Mouse (Mus musculus) hindbrain, postnatal 0 days (tissue): ENCODE measurements around the gene Ranbp17. TPM values are rescaled to one million over a fixed set of nuclear protein-coding genes. Genes with fewer than 3 reads are reported as not detected.

Experiments
- ATAC-seq: fragments of 200-750 bp; cut with Nextera tagmentation; 2 replicates; pipeline ENCODE4 v1.8.0; 2017; ENCODE audit warnings: mild to moderate bottlenecking, moderate TSS enrichment, moderate library complexity
- DNase-seq: peaks from one replicate; pipeline ENCODE4 v3.0.0-alpha.2; 2015; ENCODE audit warnings: low spot score
- H3K27ac ChIP-seq: fragments of 300-500 bp; sonication (generic); 2 replicates; pipeline ENCODE4 v1.5.1; 2014; ENCODE audit warnings: mild to moderate bottlenecking
- H3K27me3 ChIP-seq: fragments of 300-500 bp; sonication (generic); 2 replicates; pipeline ENCODE4 v1.6.1; 2014; ENCODE audit warnings: low read length, mixed read lengths; ENCODE audit not compliant: insufficient read depth
- H3K36me3 ChIP-seq: fragments of 300-500 bp; sonication (generic); 2 replicates; pipeline ENCODE4 v1.6.1; 2014; ENCODE audit warnings: low read length, mixed read lengths; ENCODE audit not compliant: insufficient read depth
- H3K4me1 ChIP-seq: fragments of 300-500 bp; sonication (generic); 2 replicates; pipeline ENCODE4 v1.6.1; 2014; ENCODE audit warnings: antibody characterized with exemption, low read length, mixed read lengths; ENCODE audit not compliant: insufficient read depth
- H3K4me2 ChIP-seq: fragments of 300-500 bp; sonication (generic); 2 replicates; pipeline ENCODE4 v1.6.1; 2014; ENCODE audit warnings: low read depth, mild to moderate bottlenecking, low read length, moderate library complexity, mixed read lengths
- H3K4me3 ChIP-seq: fragments of 300-500 bp; sonication (generic); 2 replicates; pipeline ENCODE4 v1.5.1; 2014; ENCODE audit warnings: low read length
- H3K9ac ChIP-seq: fragments of 300-500 bp; sonication (generic); replicated peaks from 2 replicates; pipeline ENCODE4 v1.6.1; 2014; ENCODE audit warnings: mild to moderate bottlenecking, low read length, moderate library complexity, mixed read lengths
- H3K9me3 ChIP-seq: fragments of 300-500 bp; sonication (generic); 2 replicates; pipeline ENCODE4 v1.6.1; 2016; ENCODE audit warnings: low read length, mixed read lengths
- CTCF ChIP-seq: IDR thresholded peaks from 2 replicates; pipeline ENCODE4 v1.5.1; 2016; ENCODE audit warnings: antibody characterized with exemption, control low read depth, low read depth
- WGBS: fragments of 180-500 bp; shearing (Covaris S2); extraction: QIAGEN DNeasy Blood & Tissue Kit; methylation state at CpG from one replicate; pipeline ENCODE4 v1.1.7; 2014; 5-methylcytosine and 5-hydroxymethylcytosine counted together
- polyA plus RNA-seq: library from polyadenylated mRNA; unstranded; fragments of >200 nt; fragmentation: Nextera tagmentation; extraction: Ambion mirVana; gene quantifications from 2 replicates; pipeline ENCODE4 v1.2.1, GENCODE M21; 2015
- total RNA-seq: library from RNA; depleted of rRNA; stranded (reverse); fragments of >200 nt; gene quantifications from 2 replicates; pipeline ENCODE4 v1.2.3, GENCODE M21; 2014

Ranbp17 gene
- total and polyA plus RNA-seq, 2 experiments from 2014 or later: 6.5 to 10.0 TPM

GRCm38 (mm10) chr11:33422226-33422625 is 91.3 kb downstream of the Ranbp17 start:
- TF ChIP-seq CTCF: no peak
- Histone ChIP-seq H3K4me2 (no peak overlapping the region), H3K4me1 (no peaks in the 10 kb centered on the region), H3K4me3 (no peak overlapping the region), H3K36me3 (no peaks in the 10 kb centered on the region), H3K27me3 (no peaks in the 10 kb centered on the region), H3K27ac (no peak overlapping the region), H3K9me3 (no peaks in the 10 kb centered on the region), H3K9ac (no peak overlapping the region)
- WGBS: 79% methylated on average over 3 of the region's 3 CpGs
- DNase-seq (no peak), ATAC-seq (no peak)

- Histone ChIP-seq H3K9me3 (no peaks in the 10 kb centered on the region), H3K9ac (no peak overlapping the region), H3K4me1 (no peaks in the 10 kb centered on the region), H3K27me3 (no peaks in the 10 kb centered on the region), H3K27ac (no peak overlapping the region), H3K4me3 (no peak overlapping the region), H3K36me3 (no peaks in the 10 kb centered on the region), H3K4me2 (no peak overlapping the region)
- TF ChIP-seq CTCF: no peak
- ATAC-seq: no peak
- WGBS: 88% methylated on average over 4 of the region's 4 CpGs
- DNase-seq: no peak
Observed at GRCm38 (mm10) chr11:33404651-33405050, 108.9 kb downstream of the Ranbp17 start.

- DNase-seq: peak; percentile 5
- Histone ChIP-seq H3K9me3 (no peaks in the 10 kb centered on the region), H3K27me3 (no peaks in the 10 kb centered on the region), H3K27ac (no peak overlapping the region), H3K36me3 (no peaks in the 10 kb centered on the region), H3K4me2 (no peak overlapping the region), H3K4me1 (no peaks in the 10 kb centered on the region), H3K4me3 (no peak overlapping the region), H3K9ac (no peak overlapping the region)
- WGBS: 48% methylated on average over 1 of the region's 1 CpGs
- ATAC-seq: peak; percentile 40; the same call in 1 of the 2 replicates
- TF ChIP-seq CTCF: no peak
Observed at GRCm38 (mm10) chr11:33399346-33399745, 114.2 kb downstream of the Ranbp17 start.

GRCm38 (mm10) chr11:33398701-33399100 is 114.8 kb downstream of the Ranbp17 start:
- Histone ChIP-seq H3K4me2 (no peak overlapping the region), H3K4me3 (no peak overlapping the region), H3K27ac (no peak overlapping the region), H3K9me3 (no peaks in the 10 kb centered on the region), H3K4me1 (no peaks in the 10 kb centered on the region), H3K27me3 (no peaks in the 10 kb centered on the region), H3K9ac (no peak overlapping the region), H3K36me3 (no peaks in the 10 kb centered on the region)
- ATAC-seq: no peak
- WGBS: 73% methylated on average over 3 of the region's 3 CpGs
- no peak for TF ChIP-seq CTCF
- DNase-seq: no peak

GRCm38 (mm10) chr11:33396275-33396674 is 117.3 kb downstream of the Ranbp17 start:
- Histone ChIP-seq H3K9ac (no peak overlapping the region), H3K9me3 (no peaks in the 10 kb centered on the region), H3K27ac (no peak overlapping the region), H3K4me1 (no peaks in the 10 kb centered on the region), H3K4me2 (no peak overlapping the region), H3K4me3 (no peak overlapping the region), H3K27me3 (no peaks in the 10 kb centered on the region), H3K36me3 (no peaks in the 10 kb centered on the region)
- WGBS: 90% methylated on average over 6 of the region's 6 CpGs
- no peak for TF ChIP-seq CTCF
- no peak for DNase-seq
- no peak for ATAC-seq

- no peaks in the 10 kb centered on the region for H3K27me3 ChIP-seq
- DNase-seq (peak; percentile 3), ATAC-seq (no peak)
- H3K9ac ChIP-seq: no peak overlapping the region
- H3K36me3 ChIP-seq: no peaks in the 10 kb centered on the region
- no peak overlapping the region for H3K4me2 ChIP-seq
- H3K9me3 ChIP-seq: no peaks in the 10 kb centered on the region
- no peak overlapping the region for H3K4me3 ChIP-seq
- TF ChIP-seq CTCF: no peak
- H3K27ac ChIP-seq: no peak overlapping the region
- WGBS: 63% methylated on average over 3 of the region's 3 CpGs
- no peaks in the 10 kb centered on the region for H3K4me1 ChIP-seq
Observed at GRCm38 (mm10) chr11:33394093-33394492, 119.5 kb downstream of the Ranbp17 start.

GRCm38 (mm10) chr11:33388685-33389084 is 124.9 kb downstream of the Ranbp17 start:
- no peaks in the 10 kb centered on the region for H3K36me3 ChIP-seq
- no peak overlapping the region for H3K4me3 ChIP-seq
- H3K4me1 ChIP-seq: no peaks in the 10 kb centered on the region
- no peaks in the 10 kb centered on the region for H3K27me3 ChIP-seq
- WGBS: 92% methylated on average over 2 of the region's 2 CpGs
- H3K9me3 ChIP-seq: no peaks in the 10 kb centered on the region
- H3K4me2 ChIP-seq: no peak overlapping the region
- ATAC-seq: no peak
- no peak for DNase-seq
- no peak for TF ChIP-seq CTCF
- no peak overlapping the region for H3K27ac ChIP-seq
- H3K9ac ChIP-seq: no peak overlapping the region
